Mouse (Mus musculus) E14TG2a.4 (cell line): ENCODE measurements around the gene Smyd3.

ENCODE experiments used
- CTCF ChIP-seq: conservative IDR thresholded peaks from 2 replicates; pipeline ENCODE4 v1.5.1; 2014; ENCODE audit warnings: low read length
- NANOG ChIP-seq: IDR thresholded peaks from 2 replicates; pipeline ENCODE4 v1.6.1; 2014; ENCODE audit warnings: borderline replicate concordance, low read length, mixed read lengths
- POU5F1 ChIP-seq: IDR thresholded peaks from 2 replicates; pipeline ENCODE4 v1.6.1; 2014; ENCODE audit warnings: low read length, borderline replicate concordance

GRCm38 (mm10) chr1:179492908-179493307, 24.9 kb downstream of the Smyd3 start:
- TF ChIP-seq CTCF (no peak), POU5F1 (no peak), NANOG (no peak)
